Mouse (Mus musculus): Measurements from ENCODE around the gene Zmiz1.

DNA sequence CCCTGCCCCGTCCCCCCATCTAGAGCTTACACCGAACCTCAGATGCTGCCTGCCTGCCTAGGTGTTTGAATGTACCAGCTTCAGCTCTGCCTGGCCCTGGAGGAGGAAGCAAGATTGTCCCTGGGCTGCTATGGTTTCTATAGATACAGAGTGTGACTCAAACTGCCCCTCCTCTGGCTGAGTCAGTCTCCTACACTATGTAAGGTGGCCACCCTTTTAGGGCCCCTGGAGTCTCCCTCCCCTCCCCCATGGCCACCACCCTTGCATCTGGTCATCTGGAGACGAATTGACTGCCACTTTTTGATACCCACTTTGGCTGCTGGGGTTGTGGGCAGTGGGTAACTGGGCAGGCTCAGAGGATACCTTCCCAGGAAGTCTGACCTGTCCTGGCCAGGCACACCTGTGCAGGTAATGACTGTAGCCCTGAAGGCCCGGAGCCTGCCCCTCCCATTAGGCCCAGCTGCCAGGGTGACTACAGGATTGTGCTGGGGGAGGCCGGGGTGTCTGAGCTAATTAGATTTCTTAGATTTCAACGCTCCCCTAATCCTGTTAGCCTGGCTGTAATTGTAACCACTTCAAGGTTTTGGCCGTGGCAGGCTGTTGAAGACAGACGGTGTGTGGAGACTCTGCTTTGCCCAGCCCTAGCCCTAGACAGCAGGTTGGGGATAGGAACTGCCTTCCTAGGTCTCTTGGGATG lies 5.8 kb downstream of the Zmiz1 start:
- no peak for TF ChIP-seq FLI1 (IDR thresholded peaks at IDR 0.05; ENCODE audit: low read length)
- no peak for TF ChIP-seq GATA1 (IDR thresholded peaks at IDR 0.05; ENCODE audit: borderline replicate concordance, low read length)
